Mouse (Mus musculus): ENCODE data around the gene A730049H05Rik.

A730049H05Rik gene

GRCm38 (mm10) chr6:92827360-92827759, 11.1 kb downstream of the A730049H05Rik start:
- no peak for DNase-seq (ENCODE audit: low spot score in 2 of 2)

GRCm38 (mm10) chr6:92829148-92829547, 12.9 kb downstream of the A730049H05Rik start:
- DNase-seq (ENCODE audit: low spot score in 2 of 2): no peak

- DNase-seq (ENCODE audit: low spot score in 2 of 2): no peak
These were observed 14.8 kb downstream of the A730049H05Rik start for GRCm38 (mm10) chr6:92831106-92831505.

GRCm38 (mm10) chr6:92842000-92842399, 25.7 kb downstream of the A730049H05Rik start:
- no peak for DNase-seq (ENCODE audit: low spot score in 2 of 2)

GRCm38 (mm10) chr6:92843474-92843873, 27.2 kb downstream of the A730049H05Rik start:
- DNase-seq (ENCODE audit: low spot score in 2 of 2): no peak

GRCm38 (mm10) chr6:92845898-92846297, 29.6 kb downstream of the A730049H05Rik start:
- DNase-seq (ENCODE audit: low spot score in 2 of 2): no peak

GRCm38 (mm10) chr6:92846614-92847013, 30.3 kb downstream of the A730049H05Rik start:
- no peak for DNase-seq (ENCODE audit: low spot score in 2 of 2)

GRCm38 (mm10) chr6:92849208-92849607, 32.9 kb downstream of the A730049H05Rik start:
- DNase-seq (ENCODE audit: low spot score in 2 of 2): no peak

- DNase-seq (ENCODE audit: low spot score in 2 of 2): no peak
These were observed 34.0 kb downstream of the A730049H05Rik start for GRCm38 (mm10) chr6:92850250-92850649.

- no peak for DNase-seq (ENCODE audit: low spot score in 2 of 2)
These were observed 38.6 kb downstream of the A730049H05Rik start for GRCm38 (mm10) chr6:92854873-92855272.

GRCm38 (mm10) chr6:92857761-92858160, 41.5 kb downstream of the A730049H05Rik start:
- DNase-seq (ENCODE audit: low spot score in 2 of 2): no peak

GRCm38 (mm10) chr6:92858721-92859510, 42.6 kb downstream of the A730049H05Rik start:
- DNase-seq (ENCODE audit: low spot score in 2 of 2): no peak

GRCm38 (mm10) chr6:92860285-92860912, 44.1 kb downstream of the A730049H05Rik start:
- DNase-seq (ENCODE audit: low spot score in 2 of 2): no peak

- DNase-seq (ENCODE audit: low spot score in 2 of 2): no peak
These were observed 46.3 kb downstream of the A730049H05Rik start for GRCm38 (mm10) chr6:92862599-92862998.

GRCm38 (mm10) chr6:92869089-92869581, 52.9 kb downstream of the A730049H05Rik start, which contains the start of gene Gm15737:
Gm15737 (plus strand) TSS chr6:92869357.
- no peak for DNase-seq (ENCODE audit: low spot score in 2 of 2)

GRCm38 (mm10) chr6:92869582-92870219, 53.4 kb downstream of the A730049H05Rik start:
- DNase-seq (ENCODE audit: low spot score in 2 of 2): no peak

GRCm38 (mm10) chr6:92871813-92872212, 55.5 kb downstream of the A730049H05Rik start:
- DNase-seq (ENCODE audit: low spot score in 2 of 2): no peak

- DNase-seq (ENCODE audit: low spot score in 2 of 2): no peak
These were observed 56.5 kb downstream of the A730049H05Rik start for GRCm38 (mm10) chr6:92872766-92873165.

GRCm38 (mm10) chr6:92874854-92875253, 58.6 kb downstream of the A730049H05Rik start:
- no peak for DNase-seq (ENCODE audit: low spot score in 2 of 2)

- DNase-seq (ENCODE audit: low spot score in 2 of 2): no peak
These were observed 59.1 kb downstream of the A730049H05Rik start for GRCm38 (mm10) chr6:92875340-92875739.

GRCm38 (mm10) chr6:92876121-92876520, 59.8 kb downstream of the A730049H05Rik start:
- no peak for DNase-seq (ENCODE audit: low spot score in 2 of 2)

GRCm38 (mm10) chr6:92877236-92877635, 61.0 kb downstream of the A730049H05Rik start:
- DNase-seq (ENCODE audit: low spot score in 2 of 2): no peak

Measured in thymus, postnatal 10 days (tissue).